Mouse (Mus musculus) heart, embryonic 10.5 days (tissue): ENCODE results near the gene Ybx2. TPM values are rescaled to one million over a fixed set of nuclear protein-coding genes. Genes with fewer than 3 reads are reported as not detected.
A peak's percentile ranks its signal among the peaks of the same experiment; 100 is the strongest.

ENCODE experiments used
- DNase-seq: peaks from one replicate; pipeline ENCODE4 v3.0.0-alpha.2; 2017; ENCODE audit warnings: low spot score
- H3K27ac ChIP-seq: fragments of 300-500 bp; sonication (generic); 2 replicates; pipeline ENCODE4 v1.5.1; 2016; ENCODE audit warnings: mild to moderate bottlenecking
- H3K27me3 ChIP-seq: fragments of 300-500 bp; sonication (generic); 2 replicates; pipeline ENCODE4 v1.6.1; 2016; ENCODE audit warnings: mild to moderate bottlenecking; ENCODE audit not compliant: poor library complexity, insufficient read depth, severe bottlenecking
- H3K36me3 ChIP-seq: fragments of 300-500 bp; sonication (generic); 2 replicates; pipeline ENCODE4 v1.6.1; 2016; ENCODE audit warnings: mild to moderate bottlenecking, moderate library complexity
- H3K4me1 ChIP-seq: fragments of 300-500 bp; sonication (generic); 2 replicates; pipeline ENCODE4 v1.6.1; 2016; ENCODE audit warnings: mild to moderate bottlenecking
- H3K4me3 ChIP-seq: fragments of 300-500 bp; sonication (generic); 2 replicates; pipeline ENCODE4 v1.5.1; 2016; ENCODE audit warnings: mild to moderate bottlenecking, moderate library complexity
- H3K9me3 ChIP-seq: fragments of 300-500 bp; sonication (generic); 2 replicates; pipeline ENCODE4 v1.6.1; 2016; ENCODE audit warnings: mild to moderate bottlenecking, moderate library complexity
- WGBS: fragments of 180-500 bp; shearing (Covaris S2); methylation state at CpG from one replicate; pipeline ENCODE4 v1.1.7; 2016; 5-methylcytosine and 5-hydroxymethylcytosine counted together
- polyA plus RNA-seq: library from polyadenylated mRNA; unstranded; fragments of >200 nt; fragmentation: Nextera tagmentation; extraction: Ambion mirVana; gene quantifications from 2 replicates; pipeline ENCODE4 v1.2.1, GENCODE M21; 2016

The Ybx2 gene
- polyA plus RNA-seq, 1 experiment from 2014 or later: 1.8 TPM

- Histone ChIP-seq H3K9me3 (no peaks in the 10 kb centered on the region), H3K4me3 (peak within 1 kb of the TSS; percentile 59), H3K36me3 (peaks cover 18% of the 10 kb centered on the region), H3K4me1 (peaks cover 21% of the 10 kb centered on the region), H3K27me3 (peaks cover 74% of the 10 kb centered on the region), H3K27ac (0 out of 2 replicates have a peak within 1 kb of the TSS, but pooled peaks have one; percentile 43)
- 10% methylated on average over 24 of the region's 24 CpGs for WGBS
- no peak for DNase-seq
Observed at GRCm38 (mm10) chr11:69964650-69965270, 29.2 kb downstream of the Ybx2 start, which contains the start of gene Cldn7. Cldn7 (plus strand) TSS chr11:69964779.

- H3K4me1 ChIP-seq: peaks cover 21% of the 10 kb centered on the region
- H3K9me3 ChIP-seq: no peaks in the 10 kb centered on the region
- peaks cover 24% of the 10 kb centered on the region for H3K36me3 ChIP-seq
- no peak for DNase-seq
- peak overlapping the region; percentile 59 for H3K4me3 ChIP-seq
- H3K27me3 ChIP-seq: peaks cover 74% of the 10 kb centered on the region
- H3K27ac ChIP-seq: 0 out of 2 replicates have a peak overlapping the region, but pooled peaks have one; percentile 43
- 1% methylated on average over 49 of the region's 49 CpGs for WGBS
Observed at GRCm38 (mm10) chr11:69965271-69966005, 29.8 kb downstream of the Ybx2 start.

- peak overlapping the region; percentile 59 for H3K4me3 ChIP-seq
- 2% methylated on average over 59 of the region's 59 CpGs for WGBS
- H3K27me3 ChIP-seq: peaks cover 74% of the 10 kb centered on the region
- H3K9me3 ChIP-seq: no peaks in the 10 kb centered on the region
- DNase-seq: no peak
- peaks cover 21% of the 10 kb centered on the region for H3K4me1 ChIP-seq
- peaks cover 28% of the 10 kb centered on the region for H3K36me3 ChIP-seq
- peak overlapping the region; percentile 78 for H3K27ac ChIP-seq
Observed at GRCm38 (mm10) chr11:69966006-69966859, 30.6 kb downstream of the Ybx2 start.

GRCm38 (mm10) chr11:69966860-69967517, 31.4 kb downstream of the Ybx2 start:
- H3K27me3 ChIP-seq: peaks cover 67% of the 10 kb centered on the region
- H3K36me3 ChIP-seq: peaks cover 36% of the 10 kb centered on the region
- DNase-seq: no peak
- peaks cover 21% of the 10 kb centered on the region for H3K4me1 ChIP-seq
- H3K9me3 ChIP-seq: no peaks in the 10 kb centered on the region
- WGBS: 36% methylated on average over 17 of the region's 17 CpGs
- peak overlapping the region; percentile 78 for H3K27ac ChIP-seq
- peak overlapping the region; percentile 59 for H3K4me3 ChIP-seq

- H3K4me1 ChIP-seq: peaks cover 21% of the 10 kb centered on the region
- peaks cover 49% of the 10 kb centered on the region for H3K27me3 ChIP-seq
- H3K36me3 ChIP-seq: peaks cover 54% of the 10 kb centered on the region
- no peak overlapping the region for H3K4me3 ChIP-seq
- H3K27ac ChIP-seq: no peak overlapping the region
- 82% methylated on average over 4 of the region's 4 CpGs for WGBS
- H3K9me3 ChIP-seq: no peaks in the 10 kb centered on the region
- DNase-seq: no peak
Observed at GRCm38 (mm10) chr11:69968793-69969192, 33.2 kb downstream of the Ybx2 start.

- no peak overlapping the region for H3K27ac ChIP-seq
- 81% methylated on average over 6 of the region's 6 CpGs for WGBS
- H3K36me3 ChIP-seq: peaks cover 68% of the 10 kb centered on the region
Observed at GRCm38 (mm10) chr11:69970222-69970621, 34.6 kb downstream of the Ybx2 start.

GRCm38 (mm10) chr11:69970775-69971174, 35.2 kb downstream of the Ybx2 start:
- peaks cover 12% of the 10 kb centered on the region for H3K4me1 ChIP-seq
- DNase-seq: no peak
- H3K4me3 ChIP-seq: no peak overlapping the region
- H3K36me3 ChIP-seq: peaks cover 74% of the 10 kb centered on the region
- peaks cover 30% of the 10 kb centered on the region for H3K27me3 ChIP-seq
- H3K9me3 ChIP-seq: no peaks in the 10 kb centered on the region
- WGBS: 87% methylated on average over 3 of the region's 3 CpGs
- no peak overlapping the region for H3K27ac ChIP-seq

More at GRCm38 (mm10) chr11:69970222-69970621, 34.6 kb downstream of the Ybx2 start:
- no peak for DNase-seq
- Histone ChIP-seq H3K27me3 (peaks cover 35% of the 10 kb centered on the region), H3K4me3 (no peak overlapping the region), H3K9me3 (no peaks in the 10 kb centered on the region), H3K4me1 (peaks cover 15% of the 10 kb centered on the region)

- Histone ChIP-seq H3K4me1 (peaks cover 7% of the 10 kb centered on the region), H3K9me3 (no peaks in the 10 kb centered on the region), H3K27me3 (no peaks in the 10 kb centered on the region), H3K4me3 (no peak overlapping the region), H3K27ac (no peak overlapping the region), H3K36me3 (peaks cover 83% of the 10 kb centered on the region)
- 95% methylated on average over 2 of the region's 2 CpGs for WGBS
- no peak for DNase-seq
Observed at GRCm38 (mm10) chr11:69974907-69975306, 39.3 kb downstream of the Ybx2 start.

- H3K36me3 ChIP-seq: peaks cover 74% of the 10 kb centered on the region
- H3K9me3 ChIP-seq: no peaks in the 10 kb centered on the region
- H3K27ac ChIP-seq: no peak overlapping the region
- no peak overlapping the region for H3K4me3 ChIP-seq
- H3K27me3 ChIP-seq: no peaks in the 10 kb centered on the region
- H3K4me1 ChIP-seq: peaks cover 7% of the 10 kb centered on the region
- 46% methylated on average over 4 of the region's 4 CpGs for WGBS
- no peak for DNase-seq
Observed at GRCm38 (mm10) chr11:69976271-69976670, 40.7 kb downstream of the Ybx2 start.

GRCm38 (mm10) chr11:69979827-69980195, 44.2 kb downstream of the Ybx2 start:
- Histone ChIP-seq H3K36me3 (peaks cover 57% of the 10 kb centered on the region), H3K27me3 (no peaks in the 10 kb centered on the region), H3K4me1 (peaks cover 27% of the 10 kb centered on the region), H3K27ac (peak overlapping the region; percentile 99), H3K4me3 (peak overlapping the region; percentile 97), H3K9me3 (no peaks in the 10 kb centered on the region)
- WGBS: 3% methylated on average over 16 of the region's 16 CpGs
- DNase-seq: no peak

- WGBS: under 1% methylated on average over 50 of the region's 60 CpGs
- H3K4me3 ChIP-seq: peak overlapping the region; percentile 97
- H3K27me3 ChIP-seq: no peaks in the 10 kb centered on the region
- peaks cover 27% of the 10 kb centered on the region for H3K4me1 ChIP-seq
- peak overlapping the region; percentile 99 for H3K27ac ChIP-seq
- no peaks in the 10 kb centered on the region for H3K9me3 ChIP-seq
- peak; percentile 99 for DNase-seq
- H3K36me3 ChIP-seq: peaks cover 57% of the 10 kb centered on the region
Observed at GRCm38 (mm10) chr11:69980196-69981140, 44.9 kb downstream of the Ybx2 start.
